In genomic region chr10:81524051-81524605, GRCm38 (mm10) we compare ENCODE assay signal across 8 mouse cellular contexts. TPM values are rescaled to one million over a fixed set of nuclear protein-coding genes. Genes with fewer than 3 reads are reported as not detected.
DNase-seq lines count a peak whose midpoint lies in the region; ATAC-seq and TF ChIP-seq lines count a peak whose summit lies in the region.

Gna15 (minus strand) TSS chr10:81524225.

- 0 out of 2 replicates have a peak, but pooled peaks have one; percentile 17 for ATAC-seq in kidney, embryonic 14.5 days (ENCODE audit: low FRiP score, low TSS enrichment)
- ATAC-seq in intestine, embryonic 14.5 days (replicated peaks; ENCODE audit: low FRiP score, low TSS enrichment, low read depth) = no peak
- peak; percentile 69 for ATAC-seq in megakaryocyte, adult 5-6 weeks (ENCODE audit: poor library complexity, severe bottlenecking)
- ATAC-seq in midbrain, embryonic 11.5 days (ENCODE audit: low FRiP score) = no peak; the same call in 1 of the 2 replicates
- ATAC-seq in forebrain, postnatal 0 days = no peak

- no peak within 1 kb of the TSS for H3K4me3 ChIP-seq in kidney, embryonic 14.5 days (ENCODE audit: low read length)
- peak within 1 kb of the TSS; percentile 73 for H3K4me3 ChIP-seq in bone marrow, adult 2 months (replicated peaks; ENCODE audit: control insufficient read depth, low read depth, low read length)
- H3K4me3 ChIP-seq in intestine, embryonic 14.5 days (ENCODE audit: low read depth, low read length) = no peak within 1 kb of the TSS
- no peak within 1 kb of the TSS for H3K4me3 ChIP-seq in midbrain, embryonic 11.5 days (ENCODE audit: low read depth, low read length)
- H3K4me3 ChIP-seq in forebrain, postnatal 0 days (ENCODE audit: low read depth, low read length) = no peak within 1 kb of the TSS

- H3K36me3 ChIP-seq in kidney, embryonic 14.5 days (ENCODE audit: control insufficient read depth, insufficient read depth, low read length) = peaks cover 6% of the 10 kb centered on the region; the same call in 1 of the 2 replicates
- H3K36me3 ChIP-seq in intestine, embryonic 14.5 days (ENCODE audit: control insufficient read depth, insufficient read depth, low read length) = 0 out of 2 replicates have a peak, but pooled peaks cover 4% of the 10 kb centered on the region
- no peaks in the 10 kb centered on the region for H3K36me3 ChIP-seq in midbrain, embryonic 11.5 days (ENCODE audit: control insufficient read depth, insufficient read depth, low read length)
- peaks cover 14% of the 10 kb centered on the region for H3K36me3 ChIP-seq in forebrain, postnatal 0 days (ENCODE audit: insufficient read depth)

- 0 out of 2 replicates have a peak within 1 kb of the TSS, but pooled peaks have one; percentile 7 for H3K9ac ChIP-seq in kidney, embryonic 14.5 days (ENCODE audit: low read depth, low read length)
- 0 out of 2 replicates have a peak within 1 kb of the TSS, but pooled peaks have one; percentile 16 for H3K9ac ChIP-seq in intestine, embryonic 14.5 days (ENCODE audit: low read length)
- no peak within 1 kb of the TSS for H3K9ac ChIP-seq in midbrain, embryonic 11.5 days (ENCODE audit: low read length)
- H3K9ac ChIP-seq in forebrain, postnatal 0 days = no peak within 1 kb of the TSS

- no peaks in the 10 kb centered on the region for H3K4me1 ChIP-seq in kidney, embryonic 14.5 days (ENCODE audit: control insufficient read depth, insufficient read depth, low read length)
- H3K4me1 ChIP-seq in bone marrow, adult 2 months (ENCODE audit: control insufficient read depth, insufficient read depth, low read length) = peaks cover 13% of the 10 kb centered on the region; the same call in 1 of the 2 replicates
- peaks cover 7% of the 10 kb centered on the region for H3K4me1 ChIP-seq in intestine, embryonic 14.5 days (replicated peaks; ENCODE audit: control insufficient read depth, insufficient read depth, low read length)
- H3K4me1 ChIP-seq in midbrain, embryonic 11.5 days (ENCODE audit: control insufficient read depth, insufficient read depth, low read length) = no peaks in the 10 kb centered on the region
- H3K4me1 ChIP-seq in forebrain, postnatal 0 days (ENCODE audit: insufficient read depth) = no peaks in the 10 kb centered on the region

- WGBS in kidney, embryonic 14.5 days = 24% methylated on average over 9 of the region's 9 CpGs
- WGBS in bone marrow, adult 2 months = 3% methylated on average over 9 of the region's 9 CpGs
- 18% methylated on average over 9 of the region's 9 CpGs for WGBS in intestine, embryonic 14.5 days
- WGBS in midbrain, embryonic 11.5 days = 31% methylated on average over 9 of the region's 9 CpGs
- 30% methylated on average over 9 of the region's 9 CpGs for WGBS in forebrain, postnatal 0 days

- DNase-seq in kidney, adult 18-20 months = no peak
- no peak for DNase-seq in intestine, embryonic 14.5 days (ENCODE audit: low spot score)
- DNase-seq in gastrocnemius, postnatal 36 days = no peak
- no peak for DNase-seq in midbrain, embryonic 11.5 days (ENCODE audit: low spot score, missing footprints)
- DNase-seq in forebrain, postnatal 0 days = no peak

- H3K27ac ChIP-seq in kidney, embryonic 14.5 days (ENCODE audit: low read depth, low read length) = no peak within 1 kb of the TSS
- H3K27ac ChIP-seq in bone marrow, adult 2 months (ENCODE audit: control insufficient read depth, insufficient read depth, low read depth, low read length, poor library complexity) = peak within 1 kb of the TSS; percentile 97
- no peak within 1 kb of the TSS for H3K27ac ChIP-seq in intestine, embryonic 14.5 days (ENCODE audit: low read depth)
- no peak within 1 kb of the TSS for H3K27ac ChIP-seq in midbrain, embryonic 11.5 days (ENCODE audit: low read depth, low read length)
- H3K27ac ChIP-seq in forebrain, postnatal 0 days (ENCODE audit: low read depth, low read length) = no peak within 1 kb of the TSS

- TF ChIP-seq CTCF in bone marrow, adult 2 months (IDR thresholded peaks at IDR 0.05; ENCODE audit: control insufficient read depth, insufficient read depth, low read length) = no peak
- no peak for TF ChIP-seq CTCF in forebrain, postnatal 0 days (IDR thresholded peaks at IDR 0.05; ENCODE audit: low read depth)

- intact Hi-C loops in gastrocnemius, postnatal 36 days (cut with DNase I) = no loop called here

- peak; percentile 62 for TF ChIP-seq POLR2A in bone marrow, adult 2 months (IDR thresholded peaks at IDR 0.05; ENCODE audit: borderline replicate concordance, control insufficient read depth, low read depth, low read length)

- peaks cover 4% of the 10 kb centered on the region; the same call in 1 of the 2 replicates for H3K27me3 ChIP-seq in kidney, embryonic 14.5 days (ENCODE audit: control insufficient read depth, insufficient read depth, low read length)
- no peaks in the 10 kb centered on the region for H3K27me3 ChIP-seq in intestine, embryonic 14.5 days (replicated peaks; ENCODE audit: control insufficient read depth, insufficient read depth, low read length)
- no peaks in the 10 kb centered on the region; the same call in 1 of the 2 replicates for H3K27me3 ChIP-seq in midbrain, embryonic 11.5 days (ENCODE audit: control insufficient read depth, insufficient read depth, low read length)
- H3K27me3 ChIP-seq in forebrain, postnatal 0 days (ENCODE audit: insufficient read depth, low read length) = no peaks in the 10 kb centered on the region

- H3K4me2 ChIP-seq in kidney, embryonic 14.5 days (replicated peaks; ENCODE audit: low read depth, low read length) = no peak within 1 kb of the TSS
- H3K4me2 ChIP-seq in intestine, embryonic 14.5 days (ENCODE audit: low read length) = 0 out of 2 replicates have a peak within 1 kb of the TSS, but pooled peaks have one; percentile 16
- no peak within 1 kb of the TSS for H3K4me2 ChIP-seq in midbrain, embryonic 11.5 days
- no peak within 1 kb of the TSS for H3K4me2 ChIP-seq in forebrain, postnatal 0 days (ENCODE audit: low read depth)

- no peaks in the 10 kb centered on the region for H3K9me3 ChIP-seq in kidney, embryonic 14.5 days (ENCODE audit: control insufficient read depth, low read length)
- no peaks in the 10 kb centered on the region for H3K9me3 ChIP-seq in intestine, embryonic 14.5 days (ENCODE audit: control insufficient read depth, low read length)
- no peaks in the 10 kb centered on the region for H3K9me3 ChIP-seq in midbrain, embryonic 11.5 days (ENCODE audit: control insufficient read depth, low read length)
- H3K9me3 ChIP-seq in forebrain, postnatal 0 days (ENCODE audit: low read length) = no peaks in the 10 kb centered on the region

RNA-seq across cellular contexts. Expression of gene Gna15, which starts in this region (rescaled TPM):
- 0.23 and 0.60 TPM in 2 replicates for polyA plus RNA-seq in kidney, embryonic 14.5 days (2014; fragmentation: Nextera tagmentation; extraction: Ambion mirVana)
- polyA plus RNA-seq in bone marrow, adult 2 months (2011; ENCODE audit: insufficient read depth, insufficient read length, low replicate concordance, missing spikeins) = 5.4 and 9.4 TPM in 2 replicates
- polyA plus RNA-seq in intestine, embryonic 14.5 days (2014; fragmentation: Nextera tagmentation; extraction: Ambion mirVana) = 0.73 and 0.84 TPM in 2 replicates
- 34.3 and 35.9 TPM in 2 replicates for total RNA-seq in megakaryocyte, adult 5-6 weeks (2015)
- 31.5 and 42.4 TPM in 2 replicates for total RNA-seq in megakaryocyte, adult 5-6 weeks (2017)
- under 1 TPM in 1 of 2 experiments, not detected in 1; 0.20 TPM for total RNA-seq in gastrocnemius, postnatal 36 days (2021)
- polyA plus RNA-seq in midbrain, embryonic 11.5 days (2014; fragmentation: Nextera tagmentation; extraction: Ambion mirVana) = 1.1 and 1.4 TPM in 2 replicates
- total RNA-seq in forebrain, postnatal 0 days (2014; rRNA removed) = 1.3 and 1.5 TPM in 2 replicates
- polyA plus RNA-seq in forebrain, postnatal 0 days (2015; fragmentation: Nextera tagmentation; extraction: Ambion mirVana) = 1.3 and 1.6 TPM in 2 replicates

Comparison
In these comparisons a context has a peak if more than half of its experiments do, and no peak if none do; other contexts are left out.
1. RNA of gene Gna15 (total RNA-seq): 31.5 to 42.4 TPM in megakaryocyte, adult 5-6 weeks; 1.3 to 1.5 TPM in forebrain, postnatal 0 days and 0.20 TPM in gastrocnemius, postnatal 36 days; every median in the first group is over 10 times any median in the second.
2. Peak in ATAC-seq and H3K9ac ChIP-seq in kidney, embryonic 14.5 days; RNA of the gene not detected or under 1 TPM.